Mouse (Mus musculus) liver, adult 2 months (tissue): ENCODE measurements around the gene Gm28042.

Source experiments
- CTCF ChIP-seq: fragments of 200-500 bp; IDR thresholded peaks from 2 replicates; pipeline ENCODE4 v1.5.1; 2011; ENCODE audit warnings: low read depth, low read length, control low read depth
- POLR2A ChIP-seq: fragments of 200-500 bp; IDR thresholded peaks from 2 replicates; pipeline ENCODE4 v1.6.1; 2011; ENCODE audit warnings: low read length, control low read depth; ENCODE audit not compliant: insufficient read depth; ENCODE audit errors: extremely low read depth

- TF ChIP-seq CTCF = no peak
- no peak for TF ChIP-seq POLR2A
Measured at GRCm38 (mm10) chr2:120054771-120055552, 27.7 kb downstream of the Gm28042 start.
